Mouse (Mus musculus) left cerebral cortex, adult 6 months (tissue): Measurements from ENCODE around the gene Rbm34. TPM values are rescaled to one million over a fixed set of nuclear protein-coding genes. Genes with fewer than 3 reads are reported as not detected.

Source experiments
- long read RNA-seq, 2 experiments: library from polyadenylated mRNA; unstranded; transcript quantifications; one replicate each; pipeline ENCODE4 v2.0.0; 2019 to 2020
- polyA plus RNA-seq: library from polyadenylated mRNA; unstranded; fragments of <200 nt; fragmentation: Nextera tagmentation; gene quantifications from 2 replicates; pipeline ENCODE4 v1.2.3, GENCODE M21; 2021

The Rbm34 gene
- 14.9 and 18.2 TPM in 2 replicates for polyA plus RNA-seq
- long read RNA-seq, experiment 1, transcript Rbm34-201 (11 exons, 3,424 nt): major isoform, 16 of 44 reads
- long read RNA-seq, experiment 1, transcript Rbm34-203 (10 exons, 1,509 nt): minor isoform, 13 of 44 reads
- long read RNA-seq, experiment 1, partial matches to known transcripts: 4 of 44 reads
- long read RNA-seq, experiment 1, other reads (novel, unspliced or antisense): 11 of 44 reads
- long read RNA-seq, experiment 2, transcript Rbm34-201 (11 exons, 3,424 nt): minor isoform, 11 of 35 reads
- long read RNA-seq, experiment 2, transcript Rbm34-203 (10 exons, 1,509 nt): major isoform, 14 of 35 reads
- long read RNA-seq, experiment 2, partial matches to known transcripts: 5 of 35 reads
- long read RNA-seq, experiment 2, other reads (novel, unspliced or antisense): 5 of 35 reads

DNA sequence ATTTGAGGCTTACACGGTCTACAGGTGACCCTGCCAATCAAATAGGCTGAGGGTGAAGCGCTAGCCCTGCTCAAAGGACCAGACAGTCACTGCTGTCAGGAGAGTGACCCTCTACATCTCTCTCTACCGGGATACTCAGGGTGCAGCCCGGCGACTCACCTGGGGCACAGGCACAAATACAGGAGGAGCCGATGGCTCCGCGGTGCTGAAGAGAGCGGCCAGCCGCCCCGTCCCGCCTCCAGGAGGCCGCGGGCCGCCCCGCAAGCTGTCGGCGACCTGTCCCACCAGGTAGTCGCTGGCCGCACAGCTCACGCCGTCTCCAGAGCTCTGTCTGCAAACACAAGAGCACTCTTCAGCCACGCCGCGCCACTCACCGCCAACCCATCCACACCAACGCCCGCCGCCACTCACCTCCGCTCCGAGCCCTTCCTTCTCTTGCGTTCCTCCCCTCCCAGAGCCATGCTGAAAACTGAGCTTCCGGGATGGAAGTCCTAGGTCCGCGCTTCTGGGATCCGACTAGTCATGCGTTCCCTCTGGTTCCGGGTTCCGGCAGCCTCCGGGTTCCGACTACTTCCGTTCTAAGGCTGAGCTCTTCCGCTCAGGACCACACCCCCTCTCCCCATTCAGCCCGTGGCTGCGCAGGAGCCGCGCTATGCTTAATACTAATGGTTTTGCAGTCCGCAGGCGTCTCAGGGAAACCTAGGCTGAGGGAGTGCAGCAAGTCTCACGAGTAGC lies at the start of gene Rbm34:
Gene Rbm34, minus strand, starts transcription at position 493 of the 735 bp plus-strand sequence.

DNA sequence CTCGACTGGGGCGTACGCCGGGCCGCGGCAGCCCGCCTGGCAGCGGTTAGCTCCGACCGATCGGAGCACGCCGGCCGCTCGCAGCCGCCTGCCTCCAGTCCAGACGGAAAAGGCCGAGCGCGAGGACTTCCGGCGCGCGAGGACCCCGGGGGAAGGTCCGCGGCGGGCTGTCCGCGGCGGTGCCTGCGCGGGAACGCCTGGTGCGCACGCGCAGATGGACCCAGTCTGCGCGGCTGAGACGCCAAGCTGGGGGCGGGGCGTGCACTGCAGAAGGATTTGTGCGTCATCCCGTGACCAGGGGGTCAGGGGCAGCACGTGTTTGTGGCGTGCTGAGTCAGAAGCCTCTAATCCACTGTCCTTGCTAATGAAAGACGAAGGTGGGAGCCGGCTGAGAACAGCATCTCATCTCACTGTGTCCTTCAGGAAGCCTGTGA lies 25.1 kb downstream of the Rbm34 start, which contains the start of gene Tomm20:
Gene Tomm20, minus strand, starts transcription at position 115 of the 434 bp plus-strand sequence.

Other genes with a start within 250 kb of the Rbm34 start
- gene Tomm20, start 25.2 kb downstream of the Rbm34 start, polyA plus RNA-seq: 186 and 313 TPM in 2 replicates
- gene Pard3, start 92.8 kb upstream of the Rbm34 start, polyA plus RNA-seq: 4.1 and 5.6 TPM in 2 replicates